In genomic region chr19:56346016-56346415, GRCm38 (mm10) we compare ENCODE assay signal across 11 mouse cellular contexts. TPM values are rescaled to one million over a fixed set of nuclear protein-coding genes. Genes with fewer than 3 reads are reported as not detected.
DNase-seq lines count a peak whose midpoint lies in the region; TF ChIP-seq lines count a peak whose summit lies in the region.
"Had no signal": no experiment of that assay in that cellular context is flagged by ENCODE, and none has a peak within 500 bp of the region (broad histone marks: within the 10 kb centered on the region; RNA-seq: fewer than 3 reads in every experiment).

No protein-coding gene starts in this region.

- TF ChIP-seq CTCF in CH12.LX (conservative IDR thresholded peaks at IDR 0.05 in 1 of 2, IDR thresholded peaks at IDR 0.05 in 1 of 2; ENCODE audit: low read depth in 2 of 2, low read length in 2 of 2): peak; percentile 36 to 62; a peak in 2 of 4 replicates

- H3K4me2 ChIP-seq in CH12.LX (ENCODE audit: insufficient read depth, low read depth, poor library complexity, severe bottlenecking): no peak overlapping the region
- H3K4me2 ChIP-seq: limb, embryonic 15.5 days had no signal

- peak; percentile 41 for DNase-seq in cerebellum, adult 9-10 months
- no peak for DNase-seq in cerebellum, adult 11 months
- DNase-seq in layer of hippocampus, adult 9-10 months (ENCODE audit: low spot score): peak; percentile 40
- no peak for DNase-seq in layer of hippocampus, postnatal 36 days
- DNase-seq in CH12.LX (ENCODE audit: extremely low read depth): peak; percentile 16
- peak; percentile 78 for DNase-seq in embryo, embryonic 10.5 days (ENCODE audit: low spot score)
- no peak for DNase-seq in right cerebral cortex, postnatal 14 days
- DNase-seq in right cerebral cortex, postnatal 36 days (ENCODE audit: low spot score in 2 of 2): no peak

- no peaks in the 10 kb centered on the region for H3K36me3 ChIP-seq in CH12.LX (replicated peaks in 1 of 2; ENCODE audit: control insufficient read depth in 1 of 2, insufficient read depth in 1 of 2, low read length in 1 of 2)
- H3K36me3 ChIP-seq: limb, embryonic 15.5 days had no signal

- no peak for TF ChIP-seq EP300 in CH12.LX (IDR thresholded peaks at IDR 0.05; ENCODE audit: low read length)

- H3K4me3 ChIP-seq in CH12.LX (replicated peaks in 1 of 3; ENCODE audit: low read depth in 2 of 3, low read length in 2 of 3, poor library complexity in 1 of 3): no peak overlapping the region
- H3K4me3 ChIP-seq: limb, embryonic 15.5 days had no signal

- H3K9ac ChIP-seq in CH12.LX (ENCODE audit: insufficient read depth, low read depth): no peak overlapping the region
- H3K9ac ChIP-seq: limb, embryonic 15.5 days had no signal

- TF ChIP-seq RAD21 in CH12.LX (IDR thresholded peaks at IDR 0.05; ENCODE audit: low read depth, low read length): peak; percentile 35

- H3K27me3 ChIP-seq in CH12.LX (replicated peaks): peaks cover 63% of the 10 kb centered on the region
- H3K27me3 ChIP-seq: Patski had no signal

- H3K79me2 ChIP-seq in CH12.LX (replicated peaks; ENCODE audit: control insufficient read depth, extremely low read depth, insufficient read depth, poor library complexity, severe bottlenecking): no peaks in the 10 kb centered on the region

- no peaks in the 10 kb centered on the region for H3K9me3 ChIP-seq in CH12.LX (replicated peaks; ENCODE audit: low read length)
- H3K9me3 ChIP-seq: limb, embryonic 15.5 days had no signal

- H3K27ac ChIP-seq in CH12.LX (ENCODE audit: insufficient read depth, low read depth): no peak overlapping the region
- H3K27ac ChIP-seq: limb, embryonic 15.5 days had no signal

- dilution Hi-C loops in CH12.LX (cut with MboI; ENCODE audit: extremely low pct_ligation_motif_present, extremely low pct_unique_long_range_greater_than_20kb, low sequenced_read_pairs): no loop called here

- in situ Hi-C loops in CH12.LX (cut with MboI; ENCODE audit: low pct_ligation_motif_present, low pct_unique_long_range_greater_than_20kb, low sequenced_read_pairs): no loop called here

- no peak for TF ChIP-seq POLR2A in CH12.LX (IDR thresholded peaks at IDR 0.05; ENCODE audit: low read depth, low read length)

- H3K4me1 ChIP-seq in CH12.LX (ENCODE audit: control insufficient read depth in 1 of 2, insufficient read depth in 2 of 2): no peaks in the 10 kb centered on the region; a peak in 1 of 4 replicates

TF ChIP-seq in CH12.LX, 34 proteins besides CTCF, POLR2A, EP300 and RAD21:
- no peak for TF ChIP-seq PAX5 (IDR thresholded peaks at IDR 0.05; ENCODE audit: low read length)
- no peak for TF ChIP-seq IRF4 (IDR thresholded peaks at IDR 0.05; ENCODE audit: low read depth, low read length)
- TF ChIP-seq UBTF (IDR thresholded peaks at IDR 0.05; ENCODE audit: low read depth, low read length): no peak
- no peak for TF ChIP-seq SMC3 (IDR thresholded peaks at IDR 0.05; ENCODE audit: low read depth, low read length)
- TF ChIP-seq MAZ (IDR thresholded peaks at IDR 0.05; ENCODE audit: low read depth, low read length): no peak
- TF ChIP-seq MAX (IDR thresholded peaks at IDR 0.05; ENCODE audit: low read length): no peak

RNA-seq across cellular contexts. Expression of gene Nrap, which starts 43.8 kb away (rescaled TPM):
- under 1 TPM; 0.07 to 0.08 TPM for total RNA-seq in layer of hippocampus, postnatal 36 days (2021)
- 0.88 and 1.5 TPM in 2 replicates for total RNA-seq in CH12.LX (2012; rRNA removed)
- 0.04 TPM in 1 of 2 replicates, not detected in the other for total RNA-seq in CH12.LX (2014; rRNA removed)
- polyA plus RNA-seq in CH12.LX (2012; ENCODE audit: insufficient read length, low read depth): 0.15 and 0.17 TPM in 2 replicates

RNA-seq across cellular contexts. Expression of gene Casp7, which starts 50.9 kb away (rescaled TPM):
- total RNA-seq in layer of hippocampus, postnatal 36 days (2021): 1 to 10 TPM; 1.3 to 1.9 TPM
- total RNA-seq in CH12.LX (2012; rRNA removed) (6.3 and 6.7 TPM in 2 replicates), CH12.LX (2014; rRNA removed) (8.8 and 11.8 TPM in 2 replicates)
- polyA plus RNA-seq in CH12.LX (2012; ENCODE audit: insufficient read length, low read depth): 5.8 and 6.8 TPM in 2 replicates

RNA-seq across cellular contexts. Expression of gene Habp2, which starts 59.1 kb away (rescaled TPM):
- total RNA-seq in layer of hippocampus, postnatal 36 days (2021): not detected
- total RNA-seq in CH12.LX (2012; rRNA removed) (not detected in 2 replicates), CH12.LX (2014; rRNA removed) (not detected in 2 replicates)
- polyA plus RNA-seq in CH12.LX (2012; ENCODE audit: insufficient read length, low read depth): not detected in 2 replicates
- total RNA-seq: gastrocnemius, adult 18-20 months had no signal

Comparison
In these comparisons a context has a peak if more than half of its experiments do, and no peak if none do; other contexts are left out.
1. DNase-seq: peak in cerebellum, adult 9-10 months (single experiment), layer of hippocampus, adult 9-10 months (single experiment), CH12.LX (single experiment) and embryo, embryonic 10.5 days (single experiment); none in cerebellum, adult 11 months (single experiment), layer of hippocampus, postnatal 36 days (0 of 2), right cerebral cortex, postnatal 14 days (single experiment) and right cerebral cortex, postnatal 36 days (0 of 2).